Mouse (Mus musculus) telencephalon, adult 2 months (tissue): ENCODE measurements around the gene Qsox1.

ENCODE experiments used
- DNase-seq: peaks from one replicate; pipeline ENCODE4 v3.0.0-alpha.2; 2011; ENCODE audit warnings: low read depth, low spot score

The Qsox1 gene

GRCm38 (mm10) chr1:155812581-155813499 lies at the start of gene Qsox1:
Gene Qsox1, minus strand, starts transcription at chr1:155812889.
- DNase-seq, result peak; percentile 67

DNA sequence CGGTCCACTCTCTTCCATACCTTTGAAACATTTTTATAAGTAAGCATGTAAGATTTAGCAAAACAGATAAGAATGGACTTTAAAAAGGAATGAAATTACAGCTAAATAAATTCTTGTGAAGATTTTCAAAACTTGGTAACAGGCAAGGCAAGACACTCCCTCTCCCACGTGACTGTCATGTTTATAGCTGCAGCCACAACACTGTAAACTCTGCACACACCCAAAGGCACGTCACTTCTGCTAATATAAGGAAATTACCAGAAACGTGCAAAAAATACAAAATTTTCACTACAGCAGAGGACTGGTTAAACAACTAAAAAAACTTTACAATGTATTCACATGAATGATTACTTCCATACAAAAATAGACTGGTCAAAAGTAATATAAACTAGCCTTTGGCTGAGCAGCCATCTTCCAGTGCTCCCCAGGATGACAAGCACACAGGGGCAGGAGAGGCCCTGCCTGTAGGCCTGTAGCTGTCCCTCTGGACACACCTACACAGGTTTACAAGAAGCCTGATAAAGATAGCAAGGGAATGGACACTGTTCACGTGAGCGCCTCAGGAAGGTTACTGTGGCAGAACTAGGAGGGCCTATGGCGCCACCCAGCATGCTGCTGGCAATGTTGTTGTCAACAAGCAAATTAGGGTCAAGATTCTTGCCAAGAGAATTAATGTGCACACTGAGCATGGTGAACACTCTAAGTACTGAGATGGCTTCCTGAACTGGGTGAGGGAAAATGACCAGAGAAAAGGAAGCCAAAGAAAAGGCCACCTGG lies 42.4 kb upstream of the Qsox1 start:
- DNase-seq, result no peak

DNA sequence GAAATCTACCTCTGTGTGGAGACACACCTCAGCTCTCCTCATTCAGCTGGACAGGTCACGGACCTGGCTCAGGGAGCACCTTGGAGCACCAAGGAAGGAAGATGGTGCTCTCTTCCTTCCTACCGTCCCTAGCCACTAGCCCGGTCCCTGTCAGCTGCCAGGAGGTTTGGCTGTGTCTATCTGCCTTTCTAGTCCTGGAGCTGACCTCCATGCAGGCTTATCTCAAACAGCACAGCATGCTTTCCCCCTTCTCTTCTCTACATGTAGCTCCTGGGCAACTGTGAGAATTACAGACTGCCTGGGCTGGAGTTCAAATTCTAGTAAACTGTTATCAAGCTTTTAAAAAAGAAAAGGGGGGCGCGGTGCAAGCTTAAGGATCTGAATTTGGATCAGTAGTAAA lies 40.3 kb upstream of the Qsox1 start:
- DNase-seq, result no peak

GRCm38 (mm10) chr1:155844235-155844634 lies 31.5 kb upstream of the Qsox1 start:
- DNase-seq, result no peak

DNA sequence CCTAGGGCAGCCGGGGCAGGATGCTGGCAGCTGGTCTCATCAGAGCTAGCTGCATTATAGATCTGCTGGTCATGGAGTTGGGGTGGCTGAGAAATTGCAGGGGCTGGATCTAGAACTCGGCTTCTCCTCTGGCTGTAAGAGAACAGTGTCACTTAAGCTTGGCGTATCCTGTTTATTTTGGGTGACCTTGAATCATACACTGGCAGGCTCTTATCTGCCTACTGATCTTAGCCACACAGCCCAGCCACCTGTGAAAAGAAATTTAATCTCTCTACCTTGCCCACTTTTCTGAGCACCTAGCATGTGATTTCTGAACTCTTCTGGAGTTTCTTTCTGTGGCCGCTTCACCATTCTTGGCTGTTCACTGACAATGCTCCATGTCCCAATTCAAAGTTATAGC lies 30.8 kb upstream of the Qsox1 start:
- no peak for DNase-seq

- DNase-seq, result no peak
These were observed 23.0 kb upstream of the Qsox1 start for GRCm38 (mm10) chr1:155835667-155836066.

DNA sequence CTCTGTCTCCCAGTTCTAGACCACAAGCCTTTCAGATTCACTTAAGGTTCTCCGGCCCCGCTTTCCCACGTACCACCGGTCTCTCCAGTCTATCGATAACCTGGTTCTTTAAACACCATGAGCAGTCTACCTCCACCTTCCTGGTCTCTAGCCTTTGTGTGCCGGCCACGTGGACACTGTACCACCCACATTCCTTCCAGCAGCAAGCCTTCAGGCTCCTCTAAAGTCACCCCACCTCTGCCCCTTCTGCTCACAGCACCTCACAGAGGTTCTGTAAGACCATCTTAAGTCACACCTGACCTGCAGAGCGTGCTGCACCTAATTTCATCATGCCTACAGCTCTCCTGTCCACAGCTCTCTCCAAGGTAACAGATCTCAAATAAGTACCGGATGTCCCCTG lies 20.9 kb upstream of the Qsox1 start:
- DNase-seq, result no peak

- DNase-seq, result no peak
These were observed 19.3 kb upstream of the Qsox1 start for GRCm38 (mm10) chr1:155831958-155832357.

- DNase-seq, result no peak
These were observed 18.2 kb upstream of the Qsox1 start for GRCm38 (mm10) chr1:155830861-155831260.

DNA sequence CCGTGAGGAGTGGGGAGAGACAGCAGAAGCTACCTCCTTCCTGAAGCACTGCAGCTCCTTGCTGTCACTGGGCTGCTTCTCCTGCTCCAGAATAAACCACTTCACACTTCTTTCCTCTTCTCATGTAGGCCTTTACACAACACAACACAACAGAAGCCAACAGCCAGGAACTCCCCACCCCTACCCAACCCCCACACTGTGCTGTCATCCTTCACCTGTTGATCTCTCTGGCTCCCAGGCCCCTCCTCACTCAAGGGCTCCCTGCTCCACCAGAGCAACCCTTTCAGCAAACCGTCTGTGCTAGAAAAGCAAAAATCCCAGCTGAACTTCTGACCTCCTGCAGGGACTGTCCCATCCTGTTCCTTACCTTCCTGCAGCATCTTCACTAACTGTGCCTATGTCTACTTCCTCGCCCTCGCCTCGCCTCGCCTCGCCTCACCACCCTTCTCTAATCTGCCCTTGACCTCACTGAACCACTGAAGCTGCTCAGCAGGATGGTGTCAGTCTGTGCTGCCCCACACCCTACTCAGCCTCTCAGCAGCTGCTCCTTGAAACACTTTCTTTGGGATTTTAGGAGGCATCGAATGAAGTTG lies 15.1 kb upstream of the Qsox1 start:
- DNase-seq, result no peak

- no peak for DNase-seq
These were observed 14.2 kb upstream of the Qsox1 start for GRCm38 (mm10) chr1:155826803-155827395.

DNA sequence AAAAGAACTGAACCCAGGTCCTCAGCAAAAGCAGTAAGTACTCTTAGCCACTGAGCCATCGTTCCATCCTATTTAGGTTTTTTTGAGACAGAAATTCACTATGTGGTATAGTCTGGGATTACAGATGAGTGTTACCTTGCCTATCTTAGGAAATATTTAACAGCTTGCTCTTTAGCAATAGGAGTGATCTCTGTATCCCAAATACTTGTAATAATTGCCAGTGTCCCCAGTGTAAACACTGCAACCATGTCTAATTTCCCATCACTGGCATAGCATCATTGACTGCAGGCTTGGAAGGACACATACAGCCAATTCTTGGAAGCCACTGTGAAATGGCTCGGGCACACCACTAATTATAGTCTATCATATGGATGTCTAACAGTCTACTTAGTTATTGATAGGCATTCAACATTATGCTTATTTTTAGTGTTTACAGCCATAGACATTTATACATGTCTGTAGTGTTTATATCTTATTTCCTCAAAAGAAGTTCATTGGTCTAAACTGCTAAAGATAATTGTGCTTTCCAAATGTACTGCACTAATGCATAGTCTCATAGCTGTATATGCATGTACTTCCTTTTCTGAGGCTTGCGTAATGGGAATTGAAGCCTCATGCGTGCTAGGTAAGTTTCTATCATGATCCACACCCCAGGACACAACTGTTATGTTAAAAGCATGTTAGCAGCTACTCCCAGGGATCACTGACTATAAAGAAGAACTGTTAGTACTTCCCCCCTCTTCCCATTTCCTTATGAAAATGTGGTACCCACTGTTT lies 13.4 kb upstream of the Qsox1 start:
- DNase-seq, result no peak

DNA sequence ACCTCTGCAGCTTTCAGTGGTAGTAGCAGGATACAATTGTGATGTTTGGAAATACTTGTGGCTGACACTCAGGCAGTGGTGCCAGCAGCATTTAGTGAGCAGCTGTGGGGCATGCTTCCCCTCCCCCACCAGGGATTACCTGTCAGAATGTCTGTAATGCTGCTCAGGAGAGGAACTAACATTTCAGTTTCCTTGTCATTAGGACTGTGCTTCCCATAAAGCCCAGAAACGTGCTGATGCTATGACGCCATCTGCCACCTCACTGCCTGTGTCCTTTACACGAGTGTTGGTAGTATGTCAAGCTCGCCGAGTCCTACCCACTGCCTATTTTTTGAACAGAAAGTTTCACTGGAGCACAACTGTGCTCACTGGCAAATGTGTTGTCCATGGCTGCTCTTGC lies 8.0 kb upstream of the Qsox1 start:
- no peak for DNase-seq

DNA sequence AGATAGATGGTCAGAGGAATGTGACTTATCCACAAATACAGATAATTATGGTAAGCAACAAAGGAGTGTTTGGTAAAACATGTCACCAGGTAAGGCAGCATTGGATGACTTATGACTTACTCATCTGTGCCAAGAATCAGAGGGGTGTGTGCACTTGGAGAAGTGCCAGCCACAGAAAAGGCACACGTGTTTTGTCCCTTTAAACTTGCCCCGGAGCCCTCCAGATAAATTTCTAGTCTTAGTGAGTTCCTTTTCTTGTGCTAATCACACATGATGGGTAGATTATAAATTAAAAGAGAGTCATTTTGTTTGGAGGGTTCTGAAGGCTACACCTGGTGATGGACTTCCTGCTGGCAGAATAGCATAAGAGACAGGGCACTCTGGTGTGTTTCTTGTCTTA lies 3.5 kb upstream of the Qsox1 start:
- no peak for DNase-seq

GRCm38 (mm10) chr1:155811995-155812580 lies 601 bp downstream of the Qsox1 start:
- DNase-seq, result peak; percentile 6

DNA sequence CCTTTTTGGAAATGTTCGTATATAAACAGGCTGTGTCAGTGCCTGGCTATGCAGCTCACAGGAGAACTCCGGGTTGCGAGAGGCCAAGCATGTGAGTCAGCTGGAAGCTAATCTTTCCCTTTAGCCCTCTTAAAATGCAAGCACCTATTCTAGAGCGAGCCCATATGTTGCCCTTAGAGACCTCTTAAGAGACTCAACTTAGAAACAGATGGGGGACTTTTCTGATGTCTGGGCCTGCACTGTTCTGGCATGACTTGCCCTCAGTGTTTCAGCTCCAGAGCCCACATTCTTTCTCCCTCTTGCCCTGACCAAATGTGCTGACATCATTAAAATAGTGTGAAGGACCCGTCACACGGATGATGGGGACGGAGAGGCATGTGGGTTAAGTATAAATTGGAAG lies 2.1 kb downstream of the Qsox1 start:
- no peak for DNase-seq

DNA sequence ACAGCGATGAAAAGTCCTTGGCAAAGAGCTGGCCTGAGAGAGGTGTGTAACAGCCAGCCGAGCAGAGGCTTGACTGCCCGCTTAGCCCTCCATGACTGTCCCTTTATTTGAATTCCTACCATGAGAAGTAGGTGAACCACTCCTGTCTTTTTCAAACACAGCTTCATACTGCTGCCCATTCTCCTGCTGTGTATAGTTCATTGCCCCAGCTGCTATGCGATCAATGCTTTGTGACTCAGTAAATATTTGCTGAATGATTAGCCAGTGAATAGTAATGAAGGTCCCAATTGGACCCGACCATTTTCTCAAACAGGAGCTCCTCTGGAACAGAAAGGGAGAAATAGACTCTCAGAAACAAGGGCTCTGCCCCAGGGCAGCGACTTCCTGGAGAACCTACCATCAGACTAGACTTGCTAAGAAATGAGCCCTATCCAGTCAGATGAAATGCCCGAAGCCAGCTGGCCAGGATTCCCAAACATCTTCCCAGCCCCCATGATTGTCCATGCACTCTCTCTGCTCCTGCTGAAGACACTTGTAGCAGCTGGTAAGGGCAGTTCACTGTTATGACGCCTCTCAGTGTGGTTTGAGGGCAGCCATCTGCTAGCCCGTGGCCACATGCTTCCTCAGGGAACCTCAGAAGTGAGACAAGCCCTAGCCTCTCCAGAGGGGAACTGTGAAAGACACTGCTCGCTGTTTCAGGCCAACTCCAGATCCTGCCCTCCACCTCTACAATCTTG lies 2.8 kb downstream of the Qsox1 start:
- no peak for DNase-seq

DNA sequence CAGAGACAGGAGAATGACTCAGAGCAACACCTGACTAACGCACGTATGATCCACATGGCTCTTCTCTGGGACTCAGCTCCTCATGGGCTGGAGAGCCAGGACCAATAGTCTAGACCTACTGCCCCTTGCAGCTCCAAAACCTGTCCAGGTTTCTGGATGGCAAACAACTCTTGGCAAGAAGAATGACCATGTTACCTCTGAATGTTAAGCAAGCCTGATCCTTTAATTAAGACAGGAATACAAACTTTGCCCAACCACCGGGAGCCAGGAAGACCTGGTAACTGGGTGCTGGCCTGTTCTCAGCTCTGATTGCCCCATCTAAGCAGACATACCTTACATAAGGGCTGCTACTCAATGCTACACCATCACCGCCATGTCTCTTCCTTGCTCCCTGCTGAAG lies 4.4 kb downstream of the Qsox1 start:
- no peak for DNase-seq

DNA sequence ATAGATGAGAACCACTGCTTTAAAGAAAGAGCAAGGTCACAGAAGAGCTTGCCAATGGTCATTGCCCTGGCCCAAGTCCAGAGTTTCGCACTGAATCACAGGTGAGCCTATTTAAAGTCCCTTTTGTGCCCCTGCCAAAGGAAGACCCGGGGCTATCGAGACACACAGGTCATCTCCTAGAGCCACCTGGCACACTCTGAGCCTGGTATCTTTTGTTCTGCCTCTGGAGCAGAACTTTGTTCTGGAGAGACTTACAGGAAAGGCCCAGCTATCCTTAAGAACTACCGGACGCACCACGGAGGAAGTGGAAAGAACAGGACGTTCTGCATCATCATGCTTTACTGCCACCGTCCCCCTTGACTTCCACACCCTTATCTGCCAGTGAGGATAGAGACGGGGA lies 7.1 kb downstream of the Qsox1 start:
- no peak for DNase-seq
